26 mouse cellular contexts compared by ENCODE assay signal in the genomic region with DNA sequence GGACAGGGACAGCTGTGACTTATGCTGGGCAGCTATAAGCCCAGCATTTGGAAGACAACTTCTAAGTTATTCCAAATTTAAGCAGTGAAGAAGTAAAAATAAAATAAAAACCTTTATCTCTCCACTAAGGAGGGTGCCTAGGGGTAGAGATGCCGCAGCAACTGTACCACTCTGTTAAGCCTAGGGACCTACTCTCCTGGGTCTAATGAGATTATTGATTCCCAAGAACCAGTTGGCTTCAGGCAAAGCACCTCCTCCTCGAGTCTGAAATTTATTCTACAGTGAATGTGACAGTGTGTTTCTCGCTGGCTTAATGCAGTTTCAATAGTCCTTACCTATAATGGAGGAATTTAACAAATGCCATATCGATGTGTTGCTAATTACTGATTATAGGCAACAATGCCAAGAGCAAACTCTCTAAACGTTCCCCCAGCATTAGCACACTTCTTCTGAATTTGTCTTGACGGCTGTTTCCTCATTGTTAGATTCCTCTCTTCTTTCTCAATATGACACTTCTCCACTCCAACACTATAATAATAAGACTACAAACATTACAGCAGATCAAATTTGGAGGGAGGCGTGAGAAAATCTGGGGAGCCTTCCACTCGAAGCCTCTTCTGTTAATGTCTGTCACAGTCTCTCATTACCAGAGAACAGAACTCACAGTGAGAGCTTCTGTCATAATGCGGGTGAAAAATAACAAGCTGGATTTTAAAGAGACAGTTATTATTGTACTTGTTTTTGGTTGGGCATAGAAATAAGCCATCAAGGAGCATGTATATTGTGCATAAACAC.
A peak's percentile ranks its signal among the peaks of the same experiment; 100 is the strongest.
DNase-seq lines count a peak whose midpoint lies in the region; ATAC-seq and TF ChIP-seq lines count a peak whose summit lies in the region.
"Had no signal": no experiment of that assay in that cellular context is flagged by ENCODE, and none has a peak within 500 bp of the region (broad histone marks: within the 10 kb centered on the region; RNA-seq: fewer than 3 reads in every experiment).

No protein-coding gene starts in this region.

- no peak overlapping the region for H3K4me2 ChIP-seq in forebrain, embryonic 16.5 days (ENCODE audit: low read length)
- H3K4me2 ChIP-seq in midbrain, postnatal 0 days (ENCODE audit: low read depth, low read length, poor library complexity, severe bottlenecking) = no peak overlapping the region
- H3K4me2 ChIP-seq: embryonic facial prominence, embryonic 15.5 days; heart, embryonic 13.5 days; limb, embryonic 15.5 days; lung, embryonic 14.5 days had no signal

- WGBS in forebrain, embryonic 16.5 days = 22% methylated on average over 9 of the region's 9 CpGs
- 38% methylated on average over 9 of the region's 9 CpGs for WGBS in midbrain, postnatal 0 days

- no peaks in the 10 kb centered on the region for H3K9me3 ChIP-seq in forebrain, embryonic 16.5 days (ENCODE audit: control insufficient read depth, low read length)
- no peaks in the 10 kb centered on the region for H3K9me3 ChIP-seq in midbrain, postnatal 0 days (ENCODE audit: low read length)
- H3K9me3 ChIP-seq: embryonic facial prominence, embryonic 15.5 days; G1E; heart, embryonic 13.5 days; limb, embryonic 15.5 days had no signal

- H3K4me3 ChIP-seq in forebrain, embryonic 16.5 days (replicated peaks; ENCODE audit: low read length) = no peak overlapping the region
- no peak overlapping the region for H3K4me3 ChIP-seq in midbrain, postnatal 0 days (ENCODE audit: low read depth, low read length)
- H3K4me3 ChIP-seq: embryonic facial prominence, embryonic 15.5 days; heart, adult 2 months; heart, embryonic 13.5 days; limb, embryonic 15.5 days had no signal

- DNase-seq in layer of hippocampus, adult 11-12 months (ENCODE audit: low spot score) = peak; percentile 21
- no peak for DNase-seq in layer of hippocampus, postnatal 10 days (ENCODE audit: low spot score in 2 of 2)
- peak; percentile 62 for DNase-seq in brain, embryonic 14.5 days (ENCODE audit: low read depth)
- DNase-seq in midbrain, postnatal 0 days (ENCODE audit: low spot score) = no peak
- DNase-seq in left cerebral cortex, adult 9 months (ENCODE audit: low spot score in 2 of 2) = no peak
- no peak for DNase-seq in cerebellum, adult 8-10 months
- DNase-seq: B cell, adult 2 months; cerebellum, adult 18-20 months; gastrocnemius, postnatal 14 days; heart, adult 2 months; heart, postnatal 14 days; kidney, adult 18-20 months; left cerebral cortex, postnatal 4 days; lung, embryonic 14.5 days; right cerebral cortex, postnatal 4 days; thymus, postnatal 4 days had no signal

- no peaks in the 10 kb centered on the region for H3K36me3 ChIP-seq in forebrain, embryonic 16.5 days (ENCODE audit: control insufficient read depth, insufficient read depth)
- H3K36me3 ChIP-seq in midbrain, postnatal 0 days (ENCODE audit: insufficient read depth, low read length) = no peaks in the 10 kb centered on the region
- H3K36me3 ChIP-seq: embryonic facial prominence, embryonic 15.5 days; G1E; heart, embryonic 13.5 days; limb, embryonic 15.5 days had no signal

- H3K27me3 ChIP-seq in forebrain, embryonic 16.5 days (replicated peaks; ENCODE audit: control insufficient read depth, insufficient read depth, low read length) = no peaks in the 10 kb centered on the region
- no peaks in the 10 kb centered on the region for H3K27me3 ChIP-seq in midbrain, postnatal 0 days (ENCODE audit: insufficient read depth, low read length)
- H3K27me3 ChIP-seq: CH12.LX; embryonic facial prominence, embryonic 15.5 days; heart, embryonic 13.5 days; limb, embryonic 15.5 days; Patski had no signal

- no peak overlapping the region for H3K27ac ChIP-seq in forebrain, embryonic 16.5 days (ENCODE audit: low read length)
- H3K27ac ChIP-seq in midbrain, postnatal 0 days (ENCODE audit: low read depth, low read length) = no peak overlapping the region
- H3K27ac ChIP-seq: embryonic facial prominence, embryonic 15.5 days; heart, adult 2 months; heart, embryonic 13.5 days; kidney, postnatal 0 days; limb, embryonic 15.5 days; liver, embryonic 14.5 days had no signal

- TF ChIP-seq POLR2A in brain, embryonic 14.5 days (IDR thresholded peaks at IDR 0.05; ENCODE audit: borderline replicate concordance, extremely low read depth, insufficient read depth, insufficient read length, poor library complexity, severe bottlenecking) = no peak

- peak; percentile 31; the same call in 1 of the 2 replicates for ATAC-seq in forebrain, embryonic 16.5 days
- ATAC-seq in midbrain, postnatal 0 days (ENCODE audit: low FRiP score) = 0 out of 2 replicates have a peak, but pooled peaks have one; percentile 52
- ATAC-seq: inflammation-experienced regulatory T-cells, adult 6 months; Patski had no signal

- no peak for TF ChIP-seq CTCF in brain, embryonic 14.5 days (IDR thresholded peaks at IDR 0.05; ENCODE audit: borderline replicate concordance, extremely low read depth, insufficient read depth, insufficient read length)
- TF ChIP-seq CTCF in midbrain, postnatal 0 days (IDR thresholded peaks at IDR 0.05) = no peak

- peaks cover 8% of the 10 kb centered on the region; the same call in 1 of the 2 replicates for H3K4me1 ChIP-seq in forebrain, embryonic 16.5 days (replicated peaks; ENCODE audit: control insufficient read depth, insufficient read depth, low read length)
- H3K4me1 ChIP-seq in midbrain, postnatal 0 days (ENCODE audit: insufficient read depth, low read length) = peaks cover 2% of the 10 kb centered on the region; the same call in 1 of the 2 replicates

- no peak overlapping the region for H3K9ac ChIP-seq in forebrain, embryonic 16.5 days (replicated peaks; ENCODE audit: low read depth, low read length)
- no peak overlapping the region for H3K9ac ChIP-seq in midbrain, postnatal 0 days (replicated peaks; ENCODE audit: low read length, poor library complexity, severe bottlenecking)
- H3K9ac ChIP-seq: embryonic facial prominence, embryonic 15.5 days; heart, embryonic 13.5 days; limb, embryonic 15.5 days; liver, embryonic 14.5 days; lung, embryonic 14.5 days had no signal

Comparison
In these comparisons a context has a peak if more than half of its experiments do, and no peak if none do; other contexts are left out.
1. DNase-seq: peak in layer of hippocampus, adult 11-12 months (single experiment) and brain, embryonic 14.5 days (single experiment); none in layer of hippocampus, postnatal 10 days (0 of 2), midbrain, postnatal 0 days (single experiment), left cerebral cortex, adult 9 months (0 of 2) and cerebellum, adult 8-10 months (single experiment).